Comparison of ENCODE assay signal across 20 mouse cellular contexts in genomic region chr1:73038532-73038931, GRCm38 (mm10). TPM values are rescaled to one million over a fixed set of nuclear protein-coding genes. Genes with fewer than 3 reads are reported as not detected.
DNase-seq lines count a peak whose midpoint lies in the region; ATAC-seq and TF ChIP-seq lines count a peak whose summit lies in the region.
"Had no signal": no experiment of that assay in that cellular context is flagged by ENCODE, and none has a peak within 500 bp of the region (broad histone marks: within the 10 kb centered on the region; RNA-seq: fewer than 3 reads in every experiment).

No protein-coding gene starts in this region.

- H3K27me3 ChIP-seq in heart, embryonic 10.5 days (ENCODE audit: insufficient read depth, poor library complexity, severe bottlenecking) = no peaks in the 10 kb centered on the region
- no peaks in the 10 kb centered on the region for H3K27me3 ChIP-seq in heart, adult 2 months (ENCODE audit: control insufficient read depth, insufficient read depth, low read length)
- H3K27me3 ChIP-seq in lung, embryonic 15.5 days = no peaks in the 10 kb centered on the region
- H3K27me3 ChIP-seq in intestine, embryonic 16.5 days (replicated peaks; ENCODE audit: control insufficient read depth, insufficient read depth, low read length) = no peaks in the 10 kb centered on the region
- H3K27me3 ChIP-seq in liver, postnatal 0 days (ENCODE audit: insufficient read depth, low read length) = no peaks in the 10 kb centered on the region
- no peaks in the 10 kb centered on the region for H3K27me3 ChIP-seq in cerebellum, adult 2 months (ENCODE audit: control insufficient read depth, insufficient read depth, low read length)
- H3K27me3 ChIP-seq: forebrain, embryonic 12.5 days; limb, embryonic 15.5 days; megakaryocyte, embryonic 14.5 days had no signal

- H3K9ac ChIP-seq in heart, adult 2 months (ENCODE audit: low read depth, low read length) = no peak overlapping the region
- no peak overlapping the region for H3K9ac ChIP-seq in lung, embryonic 15.5 days
- H3K9ac ChIP-seq in intestine, embryonic 16.5 days (ENCODE audit: low read depth, low read length) = no peak overlapping the region
- no peak overlapping the region for H3K9ac ChIP-seq in liver, postnatal 0 days (replicated peaks)
- H3K9ac ChIP-seq: forebrain, embryonic 12.5 days; limb, embryonic 15.5 days had no signal

- peaks cover 61% of the 10 kb centered on the region for H3K4me1 ChIP-seq in heart, embryonic 10.5 days
- H3K4me1 ChIP-seq in heart, adult 2 months (ENCODE audit: control insufficient read depth, insufficient read depth, low read length) = peaks cover 1% of the 10 kb centered on the region; the same call in 1 of the 2 replicates
- peaks cover 11% of the 10 kb centered on the region for H3K4me1 ChIP-seq in lung, embryonic 15.5 days
- no peaks in the 10 kb centered on the region for H3K4me1 ChIP-seq in intestine, embryonic 16.5 days (ENCODE audit: control insufficient read depth, insufficient read depth, low read length)
- H3K4me1 ChIP-seq in liver, postnatal 0 days (ENCODE audit: insufficient read depth) = peaks cover 48% of the 10 kb centered on the region
- no peaks in the 10 kb centered on the region for H3K4me1 ChIP-seq in cerebellum, adult 2 months (ENCODE audit: control insufficient read depth, insufficient read depth, low read length)
- H3K4me1 ChIP-seq: limb, embryonic 15.5 days; megakaryocyte, embryonic 14.5 days had no signal

- TF ChIP-seq CTCF in heart, adult 2 months (IDR thresholded peaks at IDR 0.05) = no peak
- no peak for TF ChIP-seq CTCF in liver, postnatal 0 days (IDR thresholded peaks at IDR 0.05; ENCODE audit: low read depth)
- no peak for TF ChIP-seq CTCF in cerebellum, adult 2 months (IDR thresholded peaks at IDR 0.05; ENCODE audit: borderline replicate concordance, insufficient read depth, low read depth, low read length)

- peak; percentile 94 for DNase-seq in heart, embryonic 10.5 days (ENCODE audit: low spot score)
- DNase-seq in heart, adult 2 months = no peak
- DNase-seq in lung, postnatal 4 days = no peak
- peak; percentile 46 for DNase-seq in liver, postnatal 0 days
- no peak for DNase-seq in cerebellum, adult 2 months
- DNase-seq in yolk sac, embryonic 10.5 days (ENCODE audit: low spot score) = no peak
- DNase-seq: B cell, adult 2 months; heart, postnatal 36 days; right cerebral cortex, postnatal 14 days; thymus, adult 18-20 months had no signal

- no peaks in the 10 kb centered on the region for H3K9me3 ChIP-seq in heart, embryonic 10.5 days
- no peaks in the 10 kb centered on the region for H3K9me3 ChIP-seq in lung, embryonic 15.5 days
- H3K9me3 ChIP-seq in intestine, embryonic 16.5 days (ENCODE audit: control insufficient read depth, low read length) = no peaks in the 10 kb centered on the region
- H3K9me3 ChIP-seq in liver, postnatal 0 days (ENCODE audit: low read length) = no peaks in the 10 kb centered on the region
- H3K9me3 ChIP-seq: forebrain, embryonic 12.5 days; limb, embryonic 15.5 days had no signal

- no peaks in the 10 kb centered on the region for H3K79me2 ChIP-seq in heart, adult 2 months (replicated peaks; ENCODE audit: control insufficient read depth, insufficient read depth, low read length)

- no peak overlapping the region for H3K4me2 ChIP-seq in lung, embryonic 15.5 days
- no peak overlapping the region for H3K4me2 ChIP-seq in intestine, embryonic 16.5 days (ENCODE audit: low read depth, low read length)
- H3K4me2 ChIP-seq in liver, postnatal 0 days (ENCODE audit: low read depth, low read length) = peak overlapping the region; percentile 45
- H3K4me2 ChIP-seq: forebrain, embryonic 12.5 days; limb, embryonic 15.5 days had no signal

- no peak for TF ChIP-seq POLR2A in heart, adult 2 months (IDR thresholded peaks at IDR 0.05; ENCODE audit: insufficient read depth, low read depth, low read length)
- TF ChIP-seq POLR2A in cerebellum, adult 2 months (IDR thresholded peaks at IDR 0.05; ENCODE audit: borderline replicate concordance, insufficient read depth, low read length) = no peak

- peak overlapping the region; percentile 88 for H3K27ac ChIP-seq in heart, embryonic 10.5 days
- H3K27ac ChIP-seq in heart, adult 2 months = no peak overlapping the region
- H3K27ac ChIP-seq in lung, embryonic 15.5 days = no peak overlapping the region
- H3K27ac ChIP-seq in intestine, embryonic 16.5 days (ENCODE audit: low read length) = no peak overlapping the region
- H3K27ac ChIP-seq in liver, postnatal 0 days (ENCODE audit: low read depth) = peak overlapping the region; percentile 85
- H3K27ac ChIP-seq in cerebellum, adult 2 months (ENCODE audit: insufficient read depth, low read length) = no peak overlapping the region
- H3K27ac ChIP-seq: forebrain, embryonic 12.5 days; limb, embryonic 15.5 days had no signal

- H3K4me3 ChIP-seq in heart, embryonic 10.5 days = no peak overlapping the region
- H3K4me3 ChIP-seq in heart, adult 2 months = no peak overlapping the region
- H3K4me3 ChIP-seq in lung, embryonic 15.5 days = no peak overlapping the region
- no peak overlapping the region for H3K4me3 ChIP-seq in intestine, embryonic 16.5 days (ENCODE audit: low read length)
- no peak overlapping the region for H3K4me3 ChIP-seq in liver, postnatal 0 days (ENCODE audit: low read depth, low read length)
- no peak overlapping the region for H3K4me3 ChIP-seq in cerebellum, adult 2 months (replicated peaks; ENCODE audit: insufficient read depth, low read depth, low read length)
- H3K4me3 ChIP-seq: forebrain, embryonic 12.5 days; limb, embryonic 15.5 days; megakaryocyte, embryonic 14.5 days had no signal

- 17% methylated on average over 3 of the region's 3 CpGs for WGBS in heart, embryonic 10.5 days
- 59% methylated on average over 3 of the region's 3 CpGs for WGBS in heart, adult 2 months
- 59% methylated on average over 3 of the region's 3 CpGs for WGBS in lung, embryonic 15.5 days
- WGBS in intestine, embryonic 16.5 days = 69% methylated on average over 3 of the region's 3 CpGs
- WGBS in liver, postnatal 0 days (ENCODE audit: insufficient replicate concordance) = 45% methylated on average over 3 of the region's 3 CpGs
- 85% methylated on average over 3 of the region's 3 CpGs for WGBS in cerebellum, adult 2 months

- intact Hi-C loops in heart, adult 2 months (cut with DNase I) = no loop called here

- no peaks in the 10 kb centered on the region for H3K36me3 ChIP-seq in heart, embryonic 10.5 days
- H3K36me3 ChIP-seq in heart, adult 2 months (ENCODE audit: control insufficient read depth, insufficient read depth, low read length) = no peaks in the 10 kb centered on the region
- no peaks in the 10 kb centered on the region for H3K36me3 ChIP-seq in lung, embryonic 15.5 days
- no peaks in the 10 kb centered on the region for H3K36me3 ChIP-seq in intestine, embryonic 16.5 days (ENCODE audit: control insufficient read depth, insufficient read depth, low read length)
- H3K36me3 ChIP-seq in liver, postnatal 0 days (replicated peaks; ENCODE audit: insufficient read depth, low read length) = no peaks in the 10 kb centered on the region
- H3K36me3 ChIP-seq: forebrain, embryonic 12.5 days; limb, embryonic 15.5 days had no signal

- no peak for TF ChIP-seq EP300 in heart, adult 2 months (IDR thresholded peaks at IDR 0.05; ENCODE audit: insufficient read depth, low read depth, low read length)
- peak; percentile 90 for TF ChIP-seq EP300 in liver, postnatal 0 days (IDR thresholded peaks at IDR 0.05; ENCODE audit: low read depth)

- ATAC-seq in lung, embryonic 15.5 days (ENCODE audit: borderline replicate concordance, extremely low read depth, low FRiP score, low TSS enrichment) = peak; percentile 46; the same call in 1 of the 2 replicates
- ATAC-seq in intestine, embryonic 16.5 days = peak; percentile 85
- ATAC-seq in liver, postnatal 0 days = peak; percentile 86

RNA-seq across cellular contexts. Expression of gene Tnp1, which starts 22.8 kb away (rescaled TPM):
- not detected in 2 replicates for polyA plus RNA-seq in heart, embryonic 10.5 days (2016; fragmentation: Nextera tagmentation; extraction: Ambion mirVana)
- not detected for total RNA-seq in heart, adult 2 months (2021)
- 1.1 and 2.4 TPM in 2 replicates for polyA plus RNA-seq in heart, adult 2 months (2012; rRNA removed)
- not detected in 2 replicates for polyA plus RNA-seq in lung, embryonic 15.5 days (2015; fragmentation: Nextera tagmentation; extraction: Ambion mirVana)
- not detected in 2 replicates for polyA plus RNA-seq in intestine, embryonic 16.5 days (2015; fragmentation: Nextera tagmentation; extraction: Ambion mirVana)
- polyA plus RNA-seq in liver, postnatal 0 days (2015; fragmentation: Nextera tagmentation; extraction: Ambion mirVana) = not detected in 2 replicates
- not detected in 2 replicates for polyA plus RNA-seq in cerebellum, adult 2 months (2012; rRNA removed)
- total RNA-seq: ES-E14; heart, postnatal 36 days; neutrophil, adult 5-6 weeks had no signal
- polyA plus RNA-seq: embryonic facial prominence, embryonic 11.5 days; forebrain, embryonic 12.5 days; intestine, embryonic 14.5 days; large intestine, adult 2 months; limb, embryonic 15.5 days had no signal

Comparison
In these comparisons a context has a peak if more than half of its experiments do, and no peak if none do; other contexts are left out.
1. DNase-seq: peak in heart, embryonic 10.5 days (single experiment) and liver, postnatal 0 days (single experiment); none in heart, adult 2 months (0 of 2), lung, postnatal 4 days (0 of 2), cerebellum, adult 2 months (0 of 2) and yolk sac, embryonic 10.5 days (single experiment).
2. H3K27ac ChIP-seq: peak in heart, embryonic 10.5 days (single experiment) and liver, postnatal 0 days (single experiment); none in heart, adult 2 months (single experiment), lung, embryonic 15.5 days (single experiment), intestine, embryonic 16.5 days (single experiment) and cerebellum, adult 2 months (single experiment).
3. Peak in every context shown above with its lines, with median percentiles within 50 percentile points of each other: ATAC-seq.